Mouse (Mus musculus) thymus, adult 2 months (tissue): ENCODE results near the gene Fcrl1.
"Not testable (repeated sequence)": the region's sequence is repeated elsewhere in the genome, so short reads cannot be mapped to it uniquely, and the experiment has no call there.

Experiments
- CTCF ChIP-seq: fragments of 200-500 bp; IDR thresholded peaks from 2 replicates; pipeline ENCODE4 v1.5.1; 2012; ENCODE audit warnings: mild to moderate bottlenecking, control low read depth, low read length, moderate library complexity, borderline replicate concordance; ENCODE audit not compliant: control insufficient read depth, poor library complexity, insufficient read depth; ENCODE audit errors: extremely low read depth
- POLR2A ChIP-seq: fragments of 200-500 bp; IDR thresholded peaks from 2 replicates; pipeline ENCODE4 v1.6.1; 2012; ENCODE audit warnings: mild to moderate bottlenecking, low read length, control low read depth, moderate library complexity; ENCODE audit not compliant: control insufficient read depth, poor library complexity, insufficient read depth; ENCODE audit errors: extremely low read depth

GRCm38 (mm10) chr3:87379641-87380315, 3.6 kb downstream of the Fcrl1 start:
- TF ChIP-seq CTCF, POLR2A: not testable (repeated sequence)
